Mouse (Mus musculus) inflammation-experienced regulatory T-cells, adult 6 months (primary cell): Measurements from ENCODE around the gene Zmiz1. TPM values are rescaled to one million over a fixed set of nuclear protein-coding genes. Genes with fewer than 3 reads are reported as not detected.

ENCODE experiments used
- ATAC-seq: one replicate; pipeline ENCODE4 v1.8.0; 2017
- polyA plus RNA-seq, 3 experiments: library from polyadenylated mRNA; unstranded; fragments of 100-300 nt; shearing (Covaris generic); gene quantifications; one replicate each; pipeline ENCODE4 v1.2.1; 2017

The Zmiz1 gene
- polyA plus RNA-seq, 3 experiments from 2014 or later: 24.5 to 30.1 (median 26.1) TPM

DNA sequence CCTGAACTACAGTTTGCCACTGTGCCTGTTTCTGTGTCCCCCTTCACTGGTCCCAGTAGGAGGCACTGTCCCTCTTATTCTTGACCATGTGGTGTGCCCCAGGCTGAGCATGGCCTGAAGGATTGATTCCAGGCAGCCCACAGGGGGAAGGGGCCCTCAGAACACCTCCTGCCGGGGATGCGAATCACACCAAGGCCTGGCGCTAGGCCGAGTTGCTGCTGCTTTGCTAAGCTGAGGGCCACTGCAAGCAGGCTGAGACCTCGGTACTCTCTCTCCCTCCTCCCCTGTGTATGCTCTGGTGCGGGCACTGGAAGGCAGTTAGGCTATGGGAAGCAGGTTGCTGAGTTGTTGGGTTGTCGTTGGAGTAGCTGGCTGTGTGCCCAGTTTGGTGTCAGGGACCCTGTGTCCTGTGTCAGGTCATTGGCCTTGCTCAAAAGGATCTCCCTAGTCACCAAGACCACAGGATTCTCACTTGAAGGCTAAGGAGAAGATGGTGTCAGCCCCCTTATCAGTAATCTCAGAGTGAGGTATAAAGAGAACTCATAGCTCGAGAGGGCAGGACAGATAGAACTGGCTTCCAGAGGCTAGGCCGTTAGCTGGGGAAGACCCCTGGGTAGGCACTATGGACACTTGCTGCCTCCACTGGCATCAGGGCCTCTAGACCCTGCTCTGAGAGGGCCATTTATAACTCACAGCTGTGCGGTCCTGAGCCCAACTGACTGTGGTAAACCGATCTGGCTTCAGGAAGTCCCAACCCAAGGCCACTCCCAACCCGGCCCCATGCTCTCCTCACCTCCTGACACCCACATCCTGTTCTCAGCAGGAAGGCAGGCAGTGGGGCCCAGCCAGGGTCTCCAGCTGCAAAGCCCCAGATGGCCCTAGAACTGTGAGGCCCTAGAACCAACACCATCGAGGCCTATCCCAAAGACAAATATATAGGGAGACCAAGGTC lies 57.9 kb downstream of the Zmiz1 start:
- peak; percentile 93 for ATAC-seq

- ATAC-seq: no peak
Observed at GRCm38 (mm10) chr14:25518645-25519044, 59.7 kb downstream of the Zmiz1 start.

DNA sequence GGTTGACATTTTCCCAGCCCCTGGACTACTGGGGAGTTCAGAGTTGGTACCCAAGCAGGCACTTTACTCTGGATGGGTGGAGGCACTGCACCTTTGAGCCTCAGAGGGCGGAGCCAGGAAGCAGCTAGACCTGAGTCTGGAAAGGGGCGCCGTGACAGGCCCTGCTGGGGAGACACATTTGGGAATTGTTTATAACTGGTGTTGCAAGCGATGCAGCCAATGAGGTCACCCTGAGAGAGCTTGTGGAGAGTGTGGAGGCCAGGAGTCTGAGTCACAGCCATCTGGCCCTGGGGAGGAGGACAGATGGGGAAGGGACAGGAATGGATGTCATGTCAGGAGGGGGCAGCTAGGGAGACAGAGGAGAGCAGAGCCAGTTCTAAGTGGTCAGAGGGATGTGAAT lies 60.7 kb downstream of the Zmiz1 start:
- no peak for ATAC-seq

GRCm38 (mm10) chr14:25520589-25520988 lies 61.6 kb downstream of the Zmiz1 start:
- ATAC-seq: no peak

DNA sequence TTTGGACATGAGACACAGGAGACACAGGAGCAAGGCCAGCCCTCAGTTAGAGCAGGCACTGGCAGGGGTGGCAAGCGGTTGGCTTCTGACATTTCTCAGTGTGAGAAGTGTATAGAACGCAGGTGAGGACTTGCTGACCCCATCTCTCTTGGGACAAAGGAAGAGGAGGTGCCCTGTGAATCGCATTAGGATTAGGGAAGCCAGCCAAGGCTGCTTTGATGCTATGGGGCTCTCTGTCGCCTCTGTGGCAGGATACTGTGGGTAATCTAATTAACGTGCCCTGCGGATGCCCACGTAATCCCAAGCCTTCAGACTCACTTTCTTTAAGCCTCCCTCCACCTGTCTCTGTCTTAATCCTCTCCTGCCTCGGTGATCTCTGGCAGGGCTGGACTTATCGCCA lies 62.0 kb downstream of the Zmiz1 start:
- ATAC-seq: no peak

DNA sequence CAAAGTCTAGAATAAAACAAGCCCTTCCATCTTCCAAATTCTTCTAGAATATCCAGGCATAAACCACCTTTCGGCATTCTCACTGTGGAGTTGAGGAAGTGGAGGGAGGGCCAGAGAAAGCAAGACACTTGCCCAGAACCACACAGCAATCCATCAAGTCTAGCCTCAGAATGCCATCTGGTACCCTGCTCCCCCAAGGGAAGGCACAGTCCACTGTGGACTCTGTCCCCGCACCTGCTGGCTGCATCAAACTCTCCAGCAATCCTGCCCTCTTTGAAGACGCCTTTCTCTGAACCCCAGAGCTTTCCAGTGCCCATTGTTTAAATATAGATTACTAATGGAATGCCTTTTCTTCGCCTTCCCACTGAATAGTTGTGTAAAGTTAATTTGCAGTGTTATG lies 62.5 kb downstream of the Zmiz1 start:
- no peak for ATAC-seq

DNA sequence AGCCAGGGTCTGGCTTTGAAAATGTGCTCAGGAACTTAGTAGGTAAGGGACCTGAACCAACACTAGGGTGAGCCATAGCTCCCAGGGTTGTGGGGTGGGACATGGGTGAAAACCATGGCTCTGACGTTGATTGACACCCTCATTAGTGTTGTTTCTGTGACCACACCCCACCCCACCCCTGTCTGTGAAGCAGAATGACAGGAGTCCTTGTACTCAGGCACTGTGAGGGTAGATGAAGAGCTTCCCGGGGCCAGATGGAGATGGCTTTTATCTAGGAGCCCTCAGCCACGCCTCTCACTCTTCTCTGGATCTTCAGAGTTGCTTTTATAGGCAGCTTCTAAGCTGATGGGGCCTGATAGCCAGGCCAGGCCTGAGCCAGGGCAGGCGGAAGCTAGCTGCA lies 63.4 kb downstream of the Zmiz1 start:
- ATAC-seq: no peak

GRCm38 (mm10) chr14:25523230-25524110 lies 64.5 kb downstream of the Zmiz1 start:
- ATAC-seq: no peak

DNA sequence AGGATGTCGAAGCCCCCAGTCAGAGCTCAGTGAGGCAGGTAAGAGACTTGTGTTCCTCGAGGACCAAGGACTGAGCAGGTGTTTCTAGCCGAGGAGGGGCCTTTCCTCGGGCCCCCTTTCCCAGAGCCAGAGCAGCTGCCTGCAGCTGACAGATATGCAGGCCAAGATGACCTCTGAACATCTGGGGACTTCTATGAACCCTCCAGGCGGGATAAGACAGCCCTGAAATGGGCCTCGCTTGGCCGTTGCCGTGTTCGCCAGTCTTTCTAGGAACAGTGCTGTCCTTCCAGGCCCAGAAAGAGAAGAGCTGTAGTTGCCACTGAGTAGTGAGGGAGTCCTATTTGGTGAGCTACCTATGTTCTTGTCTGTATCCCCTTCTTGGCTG lies 65.1 kb downstream of the Zmiz1 start:
- no peak for ATAC-seq

- ATAC-seq: no peak
Observed at GRCm38 (mm10) chr14:25524884-25525283, 65.9 kb downstream of the Zmiz1 start.

DNA sequence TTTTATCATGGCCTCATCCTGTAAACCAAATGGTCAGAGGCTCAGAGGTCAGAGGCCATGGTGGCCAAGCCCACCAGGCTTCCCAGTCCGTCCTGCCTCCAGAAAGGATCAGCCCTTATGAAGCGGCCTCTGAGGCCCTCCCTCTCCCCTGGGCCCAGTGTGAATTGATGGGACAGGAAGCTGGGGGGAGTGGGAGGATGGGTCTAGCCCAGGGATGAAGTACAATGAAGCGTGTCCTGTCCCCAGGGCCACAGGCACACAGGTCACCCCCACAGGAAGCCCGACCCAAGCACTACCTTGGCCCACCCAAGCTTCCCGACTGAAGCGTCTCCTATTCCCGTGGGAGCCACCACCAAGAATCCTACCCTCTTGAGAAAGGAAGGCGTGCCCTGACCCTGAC lies 66.7 kb downstream of the Zmiz1 start:
- no peak for ATAC-seq

GRCm38 (mm10) chr14:25526872-25527271 lies 67.9 kb downstream of the Zmiz1 start:
- ATAC-seq: no peak

DNA sequence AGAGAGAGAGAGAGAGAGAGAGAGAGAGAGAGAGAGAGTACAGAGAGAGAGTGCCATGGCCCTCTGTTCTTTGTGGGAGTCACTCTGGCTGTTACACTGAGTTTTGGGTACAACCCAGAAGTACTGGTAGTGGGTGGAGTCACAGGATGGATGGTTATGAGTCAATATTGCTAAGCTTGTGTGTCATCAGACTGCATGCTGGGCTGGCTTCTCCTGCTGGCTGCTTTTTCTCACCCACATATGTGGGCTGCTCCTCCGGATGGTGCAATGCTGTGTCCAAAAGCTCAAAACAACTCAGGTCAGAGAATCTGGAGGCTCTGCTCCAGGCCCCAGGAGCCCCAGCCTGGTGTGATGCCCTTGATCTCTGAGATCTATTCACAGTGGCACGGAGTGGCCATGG lies 68.3 kb downstream of the Zmiz1 start:
- peak; percentile 97 for ATAC-seq

DNA sequence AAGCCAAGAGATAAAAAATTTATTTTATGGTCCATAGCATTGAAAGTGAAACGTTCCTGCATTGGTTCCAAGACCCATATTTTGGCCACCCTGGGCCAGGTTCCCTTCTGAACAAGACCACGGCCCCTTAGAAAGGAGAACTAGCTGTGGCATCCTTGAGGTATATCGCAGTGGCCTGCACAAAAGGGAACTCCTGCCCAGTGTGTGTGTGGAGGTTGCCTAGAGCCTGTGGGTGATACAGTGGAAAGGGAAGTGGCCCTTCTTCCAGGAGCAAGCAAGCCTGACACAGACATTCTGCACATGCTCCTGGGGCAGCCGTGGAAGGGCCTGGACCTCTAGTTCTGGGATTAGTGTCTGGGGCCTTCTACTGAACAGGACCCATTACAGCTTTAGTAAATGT lies 71.4 kb downstream of the Zmiz1 start:
- no peak for ATAC-seq

DNA sequence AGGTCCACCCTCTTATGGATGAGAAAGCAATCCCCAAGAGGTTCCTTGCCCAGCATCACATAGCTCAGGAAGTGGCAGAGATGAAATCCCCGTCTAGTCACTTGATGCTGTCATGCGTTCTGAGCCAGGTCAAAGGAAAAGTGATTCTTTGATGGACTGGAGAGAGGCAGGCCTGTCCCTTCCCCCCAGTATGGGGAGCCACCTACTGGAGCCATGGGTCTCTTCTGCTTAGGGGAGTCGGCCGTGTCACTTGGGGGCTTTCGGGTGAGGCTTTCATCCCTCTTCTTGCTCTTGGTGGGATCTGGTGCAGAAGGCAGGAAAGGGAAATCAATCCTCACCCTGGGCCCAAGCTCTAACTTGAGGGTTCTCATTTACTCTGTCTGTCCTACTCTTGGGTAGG lies 71.8 kb downstream of the Zmiz1 start:
- no peak for ATAC-seq

DNA sequence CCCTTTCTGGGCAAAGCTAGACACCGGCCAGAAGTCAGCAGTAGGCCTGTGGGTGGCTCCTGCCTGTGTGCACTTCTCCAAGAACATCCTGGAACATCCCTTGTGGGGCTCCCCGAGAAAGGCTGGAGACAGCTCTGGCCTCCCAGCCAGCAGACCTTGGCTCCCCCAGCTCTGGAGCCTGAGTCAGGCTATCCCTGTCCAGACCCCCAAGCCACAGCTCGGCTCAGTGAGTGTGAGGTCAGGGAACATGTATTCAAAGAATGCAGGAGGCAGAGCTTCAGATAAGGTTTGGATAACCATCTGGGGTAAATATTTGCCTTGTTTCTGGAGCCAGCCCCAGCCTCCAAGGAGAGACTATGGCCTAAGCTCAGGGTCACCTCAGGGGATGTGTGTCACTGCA lies 74.0 kb downstream of the Zmiz1 start:
- no peak for ATAC-seq

DNA sequence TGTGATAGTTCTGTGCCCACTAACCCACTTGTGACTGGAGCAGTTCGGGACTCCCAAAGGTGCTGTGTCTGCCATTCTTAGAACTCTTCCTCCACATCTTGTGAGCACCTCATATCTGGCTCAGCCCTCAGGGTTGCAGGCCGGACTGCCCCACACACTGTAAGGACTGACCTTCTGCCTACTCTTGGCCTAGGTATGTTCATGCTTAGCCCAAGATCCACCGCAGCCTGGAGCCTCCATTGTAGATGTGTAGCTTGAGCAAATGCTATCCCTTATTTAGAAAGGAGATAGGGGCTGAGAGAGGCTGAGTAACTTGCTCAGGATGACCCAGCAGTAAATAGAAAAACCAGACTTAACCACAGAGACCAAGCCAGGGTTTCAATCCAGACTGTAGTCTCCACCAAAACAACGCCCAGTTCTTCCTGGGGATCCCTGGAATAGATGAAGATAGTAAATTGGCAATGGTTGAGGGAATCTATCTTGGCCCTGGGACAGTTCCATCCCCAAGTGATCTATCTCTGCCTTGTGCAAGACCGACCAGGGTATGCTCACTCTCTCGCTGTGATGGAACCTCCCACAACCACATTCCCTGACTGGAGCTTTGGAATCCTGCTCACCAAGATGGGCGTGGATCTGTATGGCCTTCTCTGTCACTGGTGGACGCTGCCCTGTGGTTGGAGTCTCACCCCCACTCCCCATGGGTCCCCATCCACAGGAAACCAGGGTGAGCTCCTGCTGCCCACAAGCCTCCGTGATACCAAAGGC lies 74.8 kb downstream of the Zmiz1 start:
- no peak for ATAC-seq

GRCm38 (mm10) chr14:25534396-25534769 lies 75.4 kb downstream of the Zmiz1 start:
- no peak for ATAC-seq

- ATAC-seq: no peak
Observed at GRCm38 (mm10) chr14:25534918-25535582, 76.1 kb downstream of the Zmiz1 start.

- ATAC-seq: no peak
Observed at GRCm38 (mm10) chr14:25535583-25535943, 76.6 kb downstream of the Zmiz1 start.

DNA sequence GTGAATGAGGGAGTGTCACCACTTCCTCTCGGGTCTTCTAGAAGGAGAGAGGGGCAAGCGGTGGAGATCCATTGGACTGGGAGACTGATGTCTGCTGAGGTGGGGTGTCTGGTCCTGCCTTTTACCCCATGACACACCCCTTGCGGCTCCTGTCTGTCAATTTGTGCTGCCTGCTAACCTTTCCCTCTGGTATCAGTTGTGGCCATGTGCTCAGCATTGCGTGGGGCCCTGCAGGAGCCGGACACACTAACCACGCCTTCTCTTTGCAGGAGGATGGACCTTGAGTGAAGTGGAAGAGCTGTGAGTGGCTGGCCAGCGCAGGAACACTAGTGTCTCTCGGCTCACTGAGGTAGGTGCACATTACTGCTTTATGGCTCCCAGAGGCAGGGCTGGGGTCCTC lies 77.5 kb downstream of the Zmiz1 start:
- ATAC-seq: no peak

DNA sequence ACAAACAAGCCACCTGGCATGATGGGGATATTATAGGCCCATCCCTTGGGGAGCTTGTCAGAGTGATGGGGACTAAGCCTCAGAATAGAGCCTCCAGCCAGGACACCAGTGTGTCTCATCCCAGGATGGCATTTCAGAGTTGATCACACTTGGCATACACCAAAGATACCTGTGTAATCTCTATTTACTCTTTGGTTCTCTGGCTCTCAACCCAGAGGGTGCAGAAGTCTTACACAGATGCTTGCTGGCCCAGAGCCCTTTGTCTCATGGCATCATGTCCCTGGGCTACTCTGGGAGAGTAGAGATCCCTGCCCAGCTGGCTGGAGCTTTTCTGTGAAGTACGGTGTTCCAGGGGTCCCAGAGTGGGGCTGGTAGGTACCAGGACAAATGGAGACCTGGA lies 78.4 kb downstream of the Zmiz1 start:
- no peak for ATAC-seq
